Mouse (Mus musculus) layer of hippocampus, adult 2 months (tissue): Measurements from ENCODE around the gene Supt20. TPM values are rescaled to one million over a fixed set of nuclear protein-coding genes. Genes with fewer than 3 reads are reported as not detected.
A peak's percentile ranks its signal among the peaks of the same experiment; 100 is the strongest.

Source experiments
- DNase-seq, 2 experiments: peaks; one replicate each; pipeline ENCODE4 v3.0.0; 2022; ENCODE audit warnings: low spot score in 2 of 2
- H3K27ac ChIP-seq: fragments of 200-600 bp; 2 replicates; pipeline ENCODE4 v1.8.1; 2022
- H3K4me3 ChIP-seq: fragments of 200-600 bp; 2 replicates; pipeline ENCODE4 v1.8.1; 2022; ENCODE audit warnings: mild to moderate bottlenecking
- CTCF ChIP-seq: fragments of 200-600 bp; conservative IDR thresholded peaks from 2 replicates; pipeline ENCODE4 v1.8.1; 2022; ENCODE audit warnings: antibody characterized with exemption, mild to moderate bottlenecking, moderate library complexity
- total RNA-seq, 2 experiments: library from RNA; stranded (reverse); gene quantifications; 2 replicates each; pipeline ENCODE4 v1.2.3; 2021

The Supt20 gene
- total RNA-seq, 2 experiments from 2014 or later = 52.3 to 53.3 TPM

DNA sequence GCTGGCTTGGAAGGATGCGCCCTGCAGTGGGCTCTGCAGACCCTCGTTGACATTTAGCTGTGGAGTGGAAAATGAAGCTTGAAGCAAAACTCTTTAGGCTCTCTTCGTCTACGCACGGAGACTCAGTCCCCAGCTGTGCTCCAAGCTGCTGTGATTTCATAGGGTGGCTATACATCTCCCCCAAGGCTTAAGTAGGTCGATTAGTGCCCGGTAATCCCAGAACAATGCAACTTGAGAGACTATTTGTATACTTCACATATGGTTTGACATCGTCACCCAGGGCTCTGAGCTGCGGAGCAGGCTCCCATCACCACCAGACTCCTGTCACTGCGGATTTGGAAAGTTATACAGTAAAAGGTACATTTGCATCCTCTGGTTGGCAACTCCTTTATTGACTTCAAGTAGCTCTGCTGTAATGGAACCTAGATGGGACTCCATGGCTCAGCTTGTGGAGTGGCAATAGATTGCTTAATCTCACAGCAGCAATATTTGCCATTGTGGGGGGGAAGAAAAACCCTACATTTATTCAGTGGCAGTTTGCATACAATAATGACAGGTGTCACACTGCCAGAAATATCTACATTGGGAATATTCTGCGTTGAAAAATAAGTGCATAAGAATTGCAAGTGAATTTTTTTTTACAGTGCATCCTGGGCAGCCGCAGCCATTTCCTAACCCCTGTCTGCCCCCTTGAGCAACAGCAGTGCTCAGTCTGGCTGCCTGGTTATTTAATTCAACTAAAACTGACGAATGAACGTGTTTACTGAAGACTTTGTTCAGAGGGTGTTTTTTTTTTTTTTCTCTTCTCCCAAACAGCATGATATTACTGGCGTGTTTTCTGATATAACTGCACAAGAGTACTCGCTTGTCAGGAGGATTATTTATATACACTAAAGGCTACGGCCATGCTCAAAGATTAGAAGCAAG is 77.0 kb downstream of the Supt20 start:
- no peak for TF ChIP-seq CTCF
- no peak overlapping the region for H3K4me3 ChIP-seq
- no peak for DNase-seq
- H3K27ac ChIP-seq = no peak overlapping the region

- Histone ChIP-seq H3K4me3 (no peak overlapping the region), H3K27ac (no peak overlapping the region)
- DNase-seq = no peak
- peak; percentile 48 for TF ChIP-seq CTCF
Measured at GRCm38 (mm10) chr3:54773613-54774012, 81.0 kb downstream of the Supt20 start.

- no peak for TF ChIP-seq CTCF
- DNase-seq = no peak
- no peak overlapping the region for H3K27ac ChIP-seq
- H3K4me3 ChIP-seq = no peak overlapping the region
Measured at GRCm38 (mm10) chr3:54775989-54776631, 83.5 kb downstream of the Supt20 start.

Other genes starting within 250 kb of the Supt20 start
- not detected for gene Gm21958, start 21.5 kb downstream of the Supt20 start, total RNA-seq
- 10 to 100 TPM; 30.4 to 41.4 TPM for gene Exosc8, start 42.6 kb downstream of the Supt20 start, total RNA-seq
- gene Alg5, start 42.7 kb downstream of the Supt20 start, total RNA-seq = 10 to 100 TPM; 21.1 to 22.8 TPM
- gene Smad9, start 62.8 kb downstream of the Supt20 start, total RNA-seq = 1 to 10 TPM; 7.1 to 7.6 TPM
- 10 to 100 TPM; 46.7 to 55.1 TPM for gene Rfxap, start 115.0 kb downstream of the Supt20 start, total RNA-seq
- gene Sertm1, start 223.1 kb downstream of the Supt20 start, total RNA-seq = 10 to 100 TPM; 83.1 to 83.2 TPM